Mouse (Mus musculus): Measurements from ENCODE around the gene Tmem234.

- no peak for TF ChIP-seq POLR2A (IDR thresholded peaks at IDR 0.05; ENCODE audit: borderline replicate concordance, low read depth, low read length)
- no peak for TF ChIP-seq CTCF (IDR thresholded peaks at IDR 0.05; ENCODE audit: low read depth, low read length)
Observed at GRCm38 (mm10) chr4:129631867-129632266, 31.4 kb downstream of the Tmem234 start.
